Mouse (Mus musculus): ENCODE measurements around the gene Tmem37. TPM values are rescaled to one million over a fixed set of nuclear protein-coding genes. Genes with fewer than 3 reads are reported as not detected.

Tmem37 gene
- polyA plus RNA-seq, 1 experiment from 2014 or later, result 166 TPM

DNA sequence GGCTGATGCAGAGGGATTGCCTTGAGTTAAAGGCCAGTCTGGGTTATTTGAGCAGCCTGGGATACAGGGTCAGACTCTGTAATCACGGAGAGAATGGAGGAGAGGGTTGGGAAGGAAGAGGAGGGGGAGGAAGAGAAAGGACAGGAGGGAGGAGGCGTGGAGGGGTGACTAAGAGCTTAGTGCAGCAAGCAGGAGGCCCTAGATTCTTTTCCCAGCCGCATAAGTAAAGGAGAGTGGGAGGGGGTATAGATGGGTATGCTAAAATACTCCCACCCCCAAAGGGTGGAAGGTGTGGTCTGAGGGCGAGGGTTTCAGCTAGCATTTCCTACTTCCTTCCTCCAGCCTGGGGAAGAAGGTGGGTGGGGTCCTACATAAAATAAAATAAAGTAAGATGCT lies 431 bp upstream of the Tmem37 start:
- 0 out of 2 replicates have a peak overlapping the region, but pooled peaks have one; percentile 39 for H3K4me3 ChIP-seq (replicated peaks; ENCODE audit: low read depth, low read length)
- DNase-seq (ENCODE audit: low spot score), result peak; percentile 43

GRCm38 (mm10) chr1:120072900-120073299 lies 974 bp downstream of the Tmem37 start:
- Histone ChIP-seq H3K36me3 (ENCODE audit: insufficient read depth, low read length) (no peaks in the 10 kb centered on the region), H3K27ac (peak overlapping the region; percentile 74), H3K4me3 (replicated peaks; ENCODE audit: low read depth, low read length) (peak overlapping the region; percentile 39), H3K9ac (ENCODE audit: low read depth, low read length) (peak overlapping the region; percentile 66), H3K27me3 (ENCODE audit: insufficient read depth, low read length) (no peaks in the 10 kb centered on the region), H3K4me2 (ENCODE audit: low read length) (peak overlapping the region; percentile 73), H3K9me3 (replicated peaks; ENCODE audit: low read length) (no peaks in the 10 kb centered on the region), H3K4me1 (replicated peaks; ENCODE audit: insufficient read depth, low read length) (0 out of 2 replicates have a peak, but pooled peaks cover 7% of the 10 kb centered on the region)
- WGBS, result 6% methylated on average over 16 of the region's 16 CpGs
- DNase-seq (ENCODE audit: low spot score) (peak; percentile 56), ATAC-seq (replicated peaks; ENCODE audit: low FRiP score, low read depth) (no peak)
- no peak for TF ChIP-seq CTCF (IDR thresholded peaks at IDR 0.05; ENCODE audit: low read depth)

More for the DNA sequence above, 431 bp upstream of the Tmem37 start:
- H3K27me3 ChIP-seq (ENCODE audit: insufficient read depth, low read length), result no peaks in the 10 kb centered on the region
- no peaks in the 10 kb centered on the region for H3K36me3 ChIP-seq (ENCODE audit: insufficient read depth, low read length)
- 0 out of 2 replicates have a peak, but pooled peaks cover 7% of the 10 kb centered on the region for H3K4me1 ChIP-seq (replicated peaks; ENCODE audit: insufficient read depth, low read length)
- TF ChIP-seq CTCF (IDR thresholded peaks at IDR 0.05; ENCODE audit: low read depth), result no peak
- H3K27ac ChIP-seq, result peak overlapping the region; percentile 74
- no peaks in the 10 kb centered on the region for H3K9me3 ChIP-seq (replicated peaks; ENCODE audit: low read length)
- 14% methylated on average over 4 of the region's 4 CpGs for whole genome bisulfite sequencing
- no peak overlapping the region for H3K9ac ChIP-seq (ENCODE audit: low read depth, low read length)
- peak; percentile 3; the same call in 1 of the 2 replicates for ATAC-seq (replicated peaks; ENCODE audit: low FRiP score, low read depth)
- peak overlapping the region; percentile 73 for H3K4me2 ChIP-seq (ENCODE audit: low read length)

DNA sequence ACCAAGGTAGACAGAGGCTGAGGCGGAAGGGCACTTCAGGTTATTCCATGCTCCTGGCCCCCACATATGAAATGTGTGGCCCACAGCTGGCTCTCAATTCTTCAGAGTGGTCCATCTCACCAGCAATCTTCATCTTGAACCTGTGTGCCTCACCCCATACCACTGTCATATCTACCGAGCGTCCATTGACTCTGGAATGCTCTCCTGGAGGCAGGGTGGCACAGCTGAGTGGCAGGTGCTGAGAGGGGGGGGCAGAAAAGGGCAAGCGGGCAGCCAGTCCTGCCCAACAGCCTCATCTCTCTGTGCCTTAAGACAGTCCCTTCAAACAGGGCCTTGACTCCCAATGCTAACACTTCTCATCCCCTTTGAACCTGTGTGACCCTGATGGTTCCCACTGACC lies 2.7 kb downstream of the Tmem37 start:
- Histone ChIP-seq H3K4me3 (replicated peaks; ENCODE audit: low read depth, low read length) (no peak overlapping the region), H3K36me3 (ENCODE audit: insufficient read depth, low read length) (no peaks in the 10 kb centered on the region), H3K27ac (no peak overlapping the region), H3K27me3 (ENCODE audit: insufficient read depth, low read length) (no peaks in the 10 kb centered on the region), H3K4me1 (replicated peaks; ENCODE audit: insufficient read depth, low read length) (0 out of 2 replicates have a peak, but pooled peaks cover 7% of the 10 kb centered on the region), H3K4me2 (ENCODE audit: low read length) (0 out of 2 replicates have a peak overlapping the region, but pooled peaks have one; percentile 19), H3K9ac (ENCODE audit: low read depth, low read length) (no peak overlapping the region), H3K9me3 (replicated peaks; ENCODE audit: low read length) (no peaks in the 10 kb centered on the region)
- no peak for DNase-seq (ENCODE audit: low spot score)
- no peak for ATAC-seq (replicated peaks; ENCODE audit: low FRiP score, low read depth)
- 81% methylated on average over 4 of the region's 4 CpGs for WGBS
- no peak for TF ChIP-seq CTCF (IDR thresholded peaks at IDR 0.05; ENCODE audit: low read depth)

- DNase-seq (ENCODE audit: low spot score) (peak; percentile 17), ATAC-seq (replicated peaks; ENCODE audit: low FRiP score, low read depth) (no peak)
- Histone ChIP-seq H3K36me3 (ENCODE audit: insufficient read depth, low read length) (no peaks in the 10 kb centered on the region), H3K4me2 (ENCODE audit: low read length) (peak overlapping the region; percentile 4; the same call in 1 of the 2 replicates), H3K4me1 (replicated peaks; ENCODE audit: insufficient read depth, low read length) (0 out of 2 replicates have a peak, but pooled peaks cover 7% of the 10 kb centered on the region), H3K27me3 (ENCODE audit: insufficient read depth, low read length) (no peaks in the 10 kb centered on the region), H3K9me3 (replicated peaks; ENCODE audit: low read length) (no peaks in the 10 kb centered on the region), H3K9ac (ENCODE audit: low read depth, low read length) (no peak overlapping the region), H3K4me3 (replicated peaks; ENCODE audit: low read depth, low read length) (no peak overlapping the region), H3K27ac (no peak overlapping the region)
- 50% methylated on average over 6 of the region's 6 CpGs for WGBS
- no peak for TF ChIP-seq CTCF (IDR thresholded peaks at IDR 0.05; ENCODE audit: low read depth)
These were observed 3.7 kb downstream of the Tmem37 start for GRCm38 (mm10) chr1:120070168-120070567.

DNA sequence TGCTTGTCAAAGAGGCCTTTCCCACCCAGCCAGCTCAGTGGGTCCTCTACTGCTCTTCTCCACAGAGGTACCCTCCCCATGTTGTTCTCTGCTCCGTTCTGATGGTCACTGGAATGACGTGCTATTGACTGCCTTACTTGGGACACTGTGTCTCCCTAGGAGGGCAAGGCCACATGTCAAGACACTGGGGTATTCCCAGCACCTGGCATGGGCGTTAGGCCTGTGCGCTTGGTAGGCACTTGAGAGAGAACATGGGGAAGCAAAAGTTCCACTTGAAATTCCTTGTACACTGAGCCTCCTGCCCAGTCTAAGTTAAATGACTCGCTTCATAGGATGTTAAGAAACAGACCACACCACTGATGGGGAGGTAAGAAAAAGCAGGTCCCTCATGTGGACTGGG lies 4.8 kb downstream of the Tmem37 start:
- Histone ChIP-seq H3K4me2 (ENCODE audit: low read length) (no peak overlapping the region), H3K4me3 (replicated peaks; ENCODE audit: low read depth, low read length) (no peak overlapping the region), H3K27ac (no peak overlapping the region), H3K9me3 (replicated peaks; ENCODE audit: low read length) (no peaks in the 10 kb centered on the region), H3K27me3 (ENCODE audit: insufficient read depth, low read length) (no peaks in the 10 kb centered on the region), H3K36me3 (ENCODE audit: insufficient read depth, low read length) (no peaks in the 10 kb centered on the region), H3K4me1 (replicated peaks; ENCODE audit: insufficient read depth, low read length) (no peaks in the 10 kb centered on the region), H3K9ac (ENCODE audit: low read depth, low read length) (no peak overlapping the region)
- 86% methylated on average over 5 of the region's 5 CpGs for WGBS
- ATAC-seq (replicated peaks; ENCODE audit: low FRiP score, low read depth), result no peak
- DNase-seq (ENCODE audit: low spot score), result no peak
- no peak for TF ChIP-seq CTCF (IDR thresholded peaks at IDR 0.05; ENCODE audit: low read depth)

DNA sequence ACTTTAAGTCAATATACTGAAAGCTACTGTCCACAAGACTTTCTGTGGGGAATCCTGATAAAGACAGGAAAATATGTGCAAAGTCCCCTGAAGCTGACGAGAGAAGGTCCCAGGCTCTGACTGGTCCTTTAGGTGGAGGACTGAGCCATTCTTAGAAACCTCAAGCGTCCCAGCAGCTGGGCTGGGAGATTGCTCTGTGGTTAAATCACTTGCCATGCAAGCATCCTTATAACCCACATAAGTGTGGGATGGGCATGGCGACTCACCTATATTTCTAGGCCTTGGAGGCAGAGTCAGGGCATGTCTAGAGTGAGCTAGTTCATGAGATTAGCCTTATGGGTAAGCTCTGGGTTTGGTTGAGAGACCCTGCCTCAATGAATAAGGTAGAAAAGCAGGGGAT lies 7.2 kb downstream of the Tmem37 start:
- H3K4me2 ChIP-seq (ENCODE audit: low read length), result no peak overlapping the region
- H3K4me3 ChIP-seq (replicated peaks; ENCODE audit: low read depth, low read length), result no peak overlapping the region
- no peaks in the 10 kb centered on the region for H3K36me3 ChIP-seq (ENCODE audit: insufficient read depth, low read length)
- no peaks in the 10 kb centered on the region for H3K4me1 ChIP-seq (replicated peaks; ENCODE audit: insufficient read depth, low read length)
- DNase-seq (ENCODE audit: low spot score) (no peak), ATAC-seq (replicated peaks; ENCODE audit: low FRiP score, low read depth) (no peak)
- 83% methylated on average over 3 of the region's 3 CpGs for WGBS
- TF ChIP-seq CTCF (IDR thresholded peaks at IDR 0.05; ENCODE audit: low read depth), result no peak
- no peaks in the 10 kb centered on the region for H3K27me3 ChIP-seq (ENCODE audit: insufficient read depth, low read length)
- no peak overlapping the region for H3K9ac ChIP-seq (ENCODE audit: low read depth, low read length)
- no peaks in the 10 kb centered on the region for H3K9me3 ChIP-seq (replicated peaks; ENCODE audit: low read length)
- H3K27ac ChIP-seq, result no peak overlapping the region

DNA sequence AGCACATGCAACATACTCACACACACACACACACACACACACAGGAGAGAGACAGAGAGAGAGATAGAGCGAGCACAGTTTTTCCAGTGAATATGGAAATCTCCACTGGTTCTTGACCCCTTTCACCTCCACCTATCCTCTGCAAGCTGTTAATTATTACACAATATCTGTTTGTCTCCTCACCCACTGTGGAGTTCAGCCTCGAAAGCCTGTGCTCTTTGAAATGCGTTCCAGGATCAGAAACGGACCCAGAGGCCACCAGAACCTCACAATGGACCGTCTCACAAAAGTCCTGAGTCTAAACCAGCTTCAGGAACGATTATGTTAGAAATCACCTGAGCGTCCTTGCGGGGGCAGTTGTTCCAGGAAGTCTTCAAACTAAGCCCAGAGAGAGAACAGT lies 7.7 kb downstream of the Tmem37 start:
- DNase-seq (ENCODE audit: low spot score) (no peak), ATAC-seq (replicated peaks; ENCODE audit: low FRiP score, low read depth) (no peak)
- H3K9me3 ChIP-seq (replicated peaks; ENCODE audit: low read length), result no peaks in the 10 kb centered on the region
- no peak overlapping the region for H3K4me3 ChIP-seq (replicated peaks; ENCODE audit: low read depth, low read length)
- H3K27me3 ChIP-seq (ENCODE audit: insufficient read depth, low read length), result no peaks in the 10 kb centered on the region
- 75% methylated on average over 8 of the region's 8 CpGs for WGBS
- H3K36me3 ChIP-seq (ENCODE audit: insufficient read depth, low read length), result no peaks in the 10 kb centered on the region
- TF ChIP-seq CTCF (IDR thresholded peaks at IDR 0.05; ENCODE audit: low read depth), result no peak
- no peak overlapping the region for H3K9ac ChIP-seq (ENCODE audit: low read depth, low read length)
- no peaks in the 10 kb centered on the region for H3K4me1 ChIP-seq (replicated peaks; ENCODE audit: insufficient read depth, low read length)
- H3K27ac ChIP-seq, result no peak overlapping the region
- no peak overlapping the region for H3K4me2 ChIP-seq (ENCODE audit: low read length)
